Mouse (Mus musculus): ENCODE measurements around the gene Tuft1. TPM values are rescaled to one million over a fixed set of nuclear protein-coding genes. Genes with fewer than 3 reads are reported as not detected.

The Tuft1 gene
- polyA plus RNA-seq, 1 experiment from 2014 or later: 6.7 TPM

GRCm38 (mm10) chr3:94565127-94565526 is 93.5 kb downstream of the Tuft1 start:
- Histone ChIP-seq H3K9ac (ENCODE audit: low read depth, low read length) (no peak overlapping the region), H3K4me2 (replicated peaks; ENCODE audit: low read depth, low read length) (no peak overlapping the region), H3K36me3 (ENCODE audit: control insufficient read depth, insufficient read depth, low read length) (peaks cover 7% of the 10 kb centered on the region; the same call in 1 of the 2 replicates), H3K4me3 (ENCODE audit: low read length) (no peak overlapping the region), H3K9me3 (ENCODE audit: control insufficient read depth, low read length) (no peaks in the 10 kb centered on the region), H3K27ac (ENCODE audit: low read depth, low read length) (0 out of 2 replicates have a peak overlapping the region, but pooled peaks have one; percentile 6), H3K27me3 (ENCODE audit: control insufficient read depth, insufficient read depth, low read length) (no peaks in the 10 kb centered on the region), H3K4me1 (ENCODE audit: control insufficient read depth, insufficient read depth, low read length) (no peaks in the 10 kb centered on the region; the same call in 1 of the 2 replicates)
- no peak for ATAC-seq (ENCODE audit: low FRiP score, low TSS enrichment)
- WGBS: 56% methylated on average over 3 of the region's 3 CpGs

GRCm38 (mm10) chr3:94564356-94565010 is 94.2 kb downstream of the Tuft1 start:
- H3K4me3 ChIP-seq (ENCODE audit: low read length): no peak overlapping the region
- no peak overlapping the region for H3K27ac ChIP-seq (ENCODE audit: low read depth, low read length)
- H3K9me3 ChIP-seq (ENCODE audit: control insufficient read depth, low read length): no peaks in the 10 kb centered on the region
- H3K4me1 ChIP-seq (ENCODE audit: control insufficient read depth, insufficient read depth, low read length): no peaks in the 10 kb centered on the region; the same call in 1 of the 2 replicates
- WGBS: 70% methylated on average over 4 of the region's 4 CpGs
- no peak overlapping the region for H3K4me2 ChIP-seq (replicated peaks; ENCODE audit: low read depth, low read length)
- H3K9ac ChIP-seq (ENCODE audit: low read depth, low read length): no peak overlapping the region
- peaks cover 12% of the 10 kb centered on the region; the same call in 1 of the 2 replicates for H3K36me3 ChIP-seq (ENCODE audit: control insufficient read depth, insufficient read depth, low read length)
- H3K27me3 ChIP-seq (ENCODE audit: control insufficient read depth, insufficient read depth, low read length): no peaks in the 10 kb centered on the region
- ATAC-seq (ENCODE audit: low FRiP score, low TSS enrichment): no peak

DNA sequence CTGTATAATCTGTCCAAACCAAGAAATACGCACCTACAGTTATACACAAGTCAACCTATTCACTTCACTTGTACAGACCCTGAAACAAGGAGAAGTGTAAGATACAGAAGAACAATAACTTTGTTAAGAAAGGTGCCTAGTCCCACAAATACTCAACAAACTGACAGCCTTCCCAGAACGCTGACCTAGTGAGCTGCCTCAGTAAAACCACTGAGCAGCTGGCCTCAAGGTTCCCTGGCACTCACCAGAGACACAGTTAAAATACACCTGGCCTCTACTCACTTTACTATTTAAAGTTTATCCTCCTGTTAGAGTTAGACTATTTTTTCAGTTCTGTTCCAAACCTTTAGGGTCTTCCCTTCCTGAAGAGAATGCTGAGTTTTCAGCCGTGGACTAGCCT is 95.5 kb downstream of the Tuft1 start:
- WGBS: 60% methylated on average over 3 of the region's 3 CpGs
- Histone ChIP-seq H3K9me3 (ENCODE audit: control insufficient read depth, low read length) (no peaks in the 10 kb centered on the region), H3K36me3 (ENCODE audit: control insufficient read depth, insufficient read depth, low read length) (peaks cover 22% of the 10 kb centered on the region; the same call in 1 of the 2 replicates), H3K4me3 (ENCODE audit: low read length) (no peak overlapping the region), H3K4me1 (ENCODE audit: control insufficient read depth, insufficient read depth, low read length) (no peaks in the 10 kb centered on the region; the same call in 1 of the 2 replicates), H3K9ac (ENCODE audit: low read depth, low read length) (no peak overlapping the region), H3K27ac (ENCODE audit: low read depth, low read length) (no peak overlapping the region), H3K4me2 (replicated peaks; ENCODE audit: low read depth, low read length) (no peak overlapping the region), H3K27me3 (ENCODE audit: control insufficient read depth, insufficient read depth, low read length) (no peaks in the 10 kb centered on the region)
- no peak for ATAC-seq (ENCODE audit: low FRiP score, low TSS enrichment)

Other genes with a start within 250 kb of the Tuft1 start
- gene Tdrkh, start 245.6 kb downstream of the Tuft1 start, polyA plus RNA-seq (2014; fragmentation: Nextera tagmentation; extraction: Ambion mirVana): 13.1 and 13.3 TPM in 2 replicates
- 71.3 and 73.7 TPM in 2 replicates for gene Mrpl9, start 215.6 kb downstream of the Tuft1 start, polyA plus RNA-seq (2014; fragmentation: Nextera tagmentation; extraction: Ambion mirVana)
- gene Oaz3, start 215.0 kb downstream of the Tuft1 start, polyA plus RNA-seq (2014; fragmentation: Nextera tagmentation; extraction: Ambion mirVana): 0.28 and 0.40 TPM in 2 replicates
- gene Celf3, start 180.6 kb downstream of the Tuft1 start, polyA plus RNA-seq (2014; fragmentation: Nextera tagmentation; extraction: Ambion mirVana): 0.34 and 0.53 TPM in 2 replicates
- gene Riiad1, start 178.5 kb downstream of the Tuft1 start, polyA plus RNA-seq (2014; fragmentation: Nextera tagmentation; extraction: Ambion mirVana): 0.91 and 1.7 TPM in 2 replicates
- 31.8 and 38.7 TPM in 2 replicates for gene Snx27, start 76.2 kb downstream of the Tuft1 start, polyA plus RNA-seq (2014; fragmentation: Nextera tagmentation; extraction: Ambion mirVana)
- not detected in 2 replicates for gene Gm10972, start 15.8 kb downstream of the Tuft1 start, polyA plus RNA-seq (2014; fragmentation: Nextera tagmentation; extraction: Ambion mirVana)
- gene Selenbp2, start 34.7 kb upstream of the Tuft1 start, polyA plus RNA-seq (2014; fragmentation: Nextera tagmentation; extraction: Ambion mirVana): 0.41 and 1.6 TPM in 2 replicates
- 7.4 and 14.2 TPM in 2 replicates for gene Cgn, start 127.6 kb upstream of the Tuft1 start, polyA plus RNA-seq (2014; fragmentation: Nextera tagmentation; extraction: Ambion mirVana)
- gene Pogz, start 178.7 kb upstream of the Tuft1 start, polyA plus RNA-seq (2014; fragmentation: Nextera tagmentation; extraction: Ambion mirVana): 19.7 and 24.4 TPM in 2 replicates
- gene Psmb4, start 228.1 kb upstream of the Tuft1 start, polyA plus RNA-seq (2014; fragmentation: Nextera tagmentation; extraction: Ambion mirVana): 355 and 392 TPM in 2 replicates

Measured in kidney, embryonic 14.5 days (tissue).